Mouse (Mus musculus): ENCODE measurements around the gene Synpo2l. TPM values are rescaled to one million over a fixed set of nuclear protein-coding genes. Genes with fewer than 3 reads are reported as not detected.
"Not testable (repeated sequence)": the region's sequence is repeated elsewhere in the genome, so short reads cannot be mapped to it uniquely, and the experiment has no call there.

Gene Synpo2l
- under 1 TPM; 0.15 TPM for total RNA-seq (2021)

GRCm38 (mm10) chr14:20668154-20668810, at the start of gene Synpo2l:
Gene Synpo2l (minus strand): TSS chr14:20668354.
- no peak for DNase-seq

DNA sequence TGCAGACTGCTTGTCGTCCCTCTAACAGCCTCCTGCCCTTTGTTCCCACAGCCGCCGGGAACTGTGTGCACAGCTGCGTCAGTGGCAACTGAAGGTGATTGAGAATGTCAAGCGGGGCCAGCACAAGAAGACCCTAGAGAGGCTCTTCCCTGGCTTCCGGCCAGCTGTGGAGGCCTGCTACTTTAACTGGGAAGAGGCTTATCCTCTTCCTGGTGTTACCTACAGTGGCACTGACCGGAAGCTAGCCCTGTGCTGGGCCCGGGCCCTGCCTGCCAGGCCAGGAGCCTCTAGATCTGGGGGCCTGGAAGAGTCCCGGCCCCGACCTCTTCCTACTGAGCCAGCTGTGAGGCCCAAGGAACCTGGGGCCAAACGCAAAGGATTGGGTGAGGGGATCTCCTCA, 45.7 kb upstream of the Synpo2l start:
- DNase-seq = no peak

DNA sequence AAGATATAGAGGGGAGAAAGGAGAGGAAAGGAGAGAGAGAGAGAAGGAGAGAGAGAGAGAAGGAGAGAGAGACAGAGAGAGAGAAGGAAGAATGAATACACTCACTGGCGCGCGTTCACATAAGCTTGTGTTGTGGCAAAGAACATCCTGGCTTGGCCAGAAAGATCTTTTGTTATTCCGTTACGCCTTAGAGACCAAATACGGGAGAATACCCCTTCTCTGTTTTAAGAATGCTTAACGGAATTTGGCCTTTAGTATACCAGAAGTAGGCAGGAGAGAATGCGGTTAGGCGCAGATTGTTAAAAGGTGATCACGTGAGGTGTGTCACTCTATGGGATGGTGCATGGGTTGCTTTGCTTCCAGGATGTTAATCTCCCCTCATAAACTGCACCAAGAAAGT, 40.1 kb upstream of the Synpo2l start:
- no peak for DNase-seq

GRCm38 (mm10) chr14:20707201-20708190, 39.3 kb upstream of the Synpo2l start, which contains the start of gene Zswim8:
Gene Zswim8 (plus strand): TSS chr14:20707552.
- DNase-seq = peak; percentile 92 to 93

DNA sequence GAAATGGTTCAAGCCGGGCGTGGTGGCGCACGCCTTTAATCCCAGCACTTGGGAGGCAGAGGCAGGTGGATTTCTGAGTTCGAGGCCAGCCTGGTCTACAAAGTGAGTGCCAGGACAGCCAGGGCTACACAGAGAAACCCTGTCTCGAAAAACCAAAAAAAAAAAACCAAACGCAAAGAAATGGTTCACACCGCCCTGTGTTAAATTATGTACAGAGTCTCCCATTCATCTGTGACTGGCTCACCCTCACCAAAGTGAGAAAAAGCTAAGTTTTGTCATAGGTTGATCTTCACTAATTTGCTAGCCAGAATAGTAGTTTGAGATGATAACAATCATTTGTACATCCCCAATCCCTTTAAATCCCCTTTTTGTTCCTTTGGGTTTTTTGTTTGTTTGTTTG, 35.3 kb upstream of the Synpo2l start:
- not testable (repeated sequence) for DNase-seq

- DNase-seq = peak; percentile 91 to 92
Measured at GRCm38 (mm10) chr14:20702741-20703381, 34.7 kb upstream of the Synpo2l start, which contains the start of gene Chchd1. Gene Chchd1 (plus strand): TSS chr14:20703006.

- no peak for DNase-seq
Measured at GRCm38 (mm10) chr14:20702096-20702740, 34.1 kb upstream of the Synpo2l start.

GRCm38 (mm10) chr14:20701554-20701953, 33.4 kb upstream of the Synpo2l start:
- DNase-seq = no peak

GRCm38 (mm10) chr14:20700362-20700761, 32.2 kb upstream of the Synpo2l start:
- no peak for DNase-seq

DNA sequence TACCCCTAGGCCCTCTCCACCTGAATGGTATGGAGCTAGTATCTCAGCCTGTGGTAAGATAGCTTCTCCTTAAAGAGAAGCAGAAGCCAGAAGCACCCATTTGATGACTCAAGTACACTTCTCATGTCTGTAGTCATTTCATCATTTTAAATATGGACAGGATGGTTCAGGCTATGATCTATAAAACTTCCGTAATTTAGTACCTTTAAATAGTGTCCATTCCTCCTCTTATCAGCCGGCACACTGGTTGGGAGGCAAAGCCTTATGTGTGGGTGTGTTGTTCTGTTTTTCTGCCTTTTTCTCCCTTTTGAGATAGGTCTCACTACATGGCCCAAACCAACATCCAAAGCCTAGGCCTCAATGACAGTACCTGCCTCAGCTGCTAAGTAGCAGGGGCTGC, 30.4 kb upstream of the Synpo2l start:
- DNase-seq = no peak

- peak; percentile 42 to 58 for DNase-seq
Measured at GRCm38 (mm10) chr14:20696986-20697385, 28.8 kb upstream of the Synpo2l start.

GRCm38 (mm10) chr14:20695761-20696520, 27.8 kb upstream of the Synpo2l start:
- DNase-seq = peak in 1 of 2 experiments; percentile 27

DNA sequence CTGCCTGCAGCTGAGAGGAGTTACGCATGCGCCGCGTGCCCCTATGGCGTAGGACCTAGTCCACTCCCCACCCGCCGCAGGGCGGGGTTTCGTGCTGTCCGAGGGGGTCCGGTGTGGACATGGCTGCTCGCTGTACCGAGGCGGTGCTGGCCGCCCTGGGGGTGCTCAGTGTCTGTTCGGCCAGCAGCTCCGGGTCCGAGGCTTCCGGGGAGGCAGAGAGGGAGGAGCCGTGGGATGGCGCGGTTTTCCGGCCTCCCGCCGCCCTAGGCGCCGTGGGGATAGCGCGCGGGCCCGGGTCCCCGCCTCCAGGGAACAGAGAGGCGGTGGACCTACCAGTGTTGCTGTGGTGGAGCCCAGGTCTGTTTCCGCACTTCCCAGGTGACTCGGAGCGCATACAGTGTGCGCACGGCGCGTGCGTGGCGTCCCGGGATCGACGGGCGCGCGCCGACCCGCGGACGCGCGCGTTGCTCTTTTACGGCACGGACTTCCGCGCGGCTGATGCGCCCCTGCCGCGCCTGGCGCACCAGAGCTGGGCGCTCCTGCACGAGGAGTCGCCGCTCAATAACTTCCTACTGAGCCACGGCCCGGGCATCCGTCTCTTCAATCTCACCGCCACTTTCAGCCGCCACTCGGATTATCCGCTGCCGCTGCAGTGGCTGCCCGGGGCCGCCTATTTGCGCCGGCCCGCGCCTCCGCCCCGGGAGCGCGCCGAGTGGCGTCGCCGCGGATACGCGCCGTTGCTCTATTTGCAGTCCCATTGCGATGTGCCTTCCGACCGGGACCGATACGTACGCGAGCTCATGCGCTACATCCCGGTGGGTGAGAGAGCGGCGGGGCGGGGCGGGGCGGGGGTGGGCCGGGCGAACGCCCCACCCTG, 27.0 kb upstream of the Synpo2l start, which contains the start of gene Fut11:
TSS of gene Fut11 (plus strand) at position 85 of the 877 bp plus-strand sequence.
- DNase-seq = peak; percentile 80 to 86

DNA sequence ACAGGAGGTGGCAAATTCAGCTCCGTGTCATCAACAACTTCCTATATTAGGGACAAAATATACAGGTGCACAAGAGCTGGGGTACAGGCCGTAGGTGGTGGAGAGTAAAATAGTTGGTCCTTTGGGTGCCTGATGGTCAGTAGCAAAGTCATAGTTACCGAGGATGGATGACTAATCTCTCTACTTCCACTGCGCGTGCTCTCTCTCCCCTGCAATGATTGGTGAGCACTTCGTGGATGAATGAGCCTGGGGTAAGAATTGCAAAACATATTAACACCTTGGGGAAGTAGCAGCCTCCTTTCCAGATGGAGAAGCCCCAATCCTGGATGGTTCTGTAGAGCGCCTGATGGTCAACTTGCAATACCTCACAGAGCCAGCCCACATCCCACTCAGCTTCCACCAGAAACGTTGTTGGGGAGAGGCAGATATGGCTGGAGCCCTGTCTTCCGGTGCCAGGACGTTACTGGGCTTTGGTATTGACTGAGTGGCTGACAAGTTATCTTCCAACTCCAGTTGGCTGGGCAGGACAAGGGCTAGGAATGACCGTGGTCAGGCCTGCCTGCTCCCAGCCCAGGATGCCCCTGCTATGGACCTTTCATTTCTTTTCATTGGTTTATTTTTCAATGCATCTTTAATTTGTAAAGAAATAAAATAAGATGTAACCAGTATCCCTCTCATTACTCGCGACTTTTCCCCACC, 26.2 kb upstream of the Synpo2l start:
- DNase-seq = no peak

DNA sequence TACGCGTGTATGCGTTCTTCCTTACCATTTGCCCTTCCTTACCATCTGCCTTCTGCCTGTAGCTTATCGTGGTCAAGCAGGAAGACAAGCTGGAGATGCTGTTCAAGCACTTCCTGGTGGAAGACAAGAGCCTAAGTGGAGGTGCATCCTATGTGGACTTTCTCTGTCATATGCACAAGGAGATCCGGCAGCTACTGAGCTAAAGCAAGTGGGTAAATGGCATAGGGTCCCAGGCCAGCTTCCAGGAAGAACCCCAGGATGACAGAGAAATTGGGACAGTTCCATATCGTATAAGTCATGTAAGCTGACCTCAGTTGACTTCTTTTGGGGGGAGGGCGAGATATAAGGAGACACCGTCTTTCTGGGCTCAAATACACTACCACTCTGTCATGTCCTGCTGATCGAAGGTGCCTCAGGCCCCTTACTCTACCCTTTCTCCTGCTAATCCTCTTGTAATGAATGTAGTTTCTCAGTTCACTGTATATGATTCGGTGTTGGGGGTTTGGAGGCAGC, 25.5 kb upstream of the Synpo2l start:
- DNase-seq = no peak

DNA sequence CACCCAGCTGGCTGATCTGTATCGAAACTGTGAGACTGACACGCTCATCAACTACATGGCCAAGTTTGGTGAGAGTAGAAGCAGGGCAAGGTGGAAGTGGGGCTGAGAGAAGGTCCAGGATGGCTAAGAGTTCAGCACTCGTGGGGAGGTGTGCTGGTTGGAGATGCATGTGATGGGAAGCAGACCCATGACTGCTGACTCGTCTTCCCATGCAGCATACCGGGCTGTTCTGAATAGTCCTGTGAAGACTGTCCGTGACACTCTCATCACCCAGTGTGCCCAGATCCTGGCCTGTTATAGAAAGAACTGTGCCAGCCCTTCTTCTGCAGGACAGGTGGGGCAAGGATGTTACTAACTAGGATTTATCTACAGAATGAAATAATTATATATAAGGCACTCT, 23.6 kb upstream of the Synpo2l start:
- DNase-seq = no peak

DNA sequence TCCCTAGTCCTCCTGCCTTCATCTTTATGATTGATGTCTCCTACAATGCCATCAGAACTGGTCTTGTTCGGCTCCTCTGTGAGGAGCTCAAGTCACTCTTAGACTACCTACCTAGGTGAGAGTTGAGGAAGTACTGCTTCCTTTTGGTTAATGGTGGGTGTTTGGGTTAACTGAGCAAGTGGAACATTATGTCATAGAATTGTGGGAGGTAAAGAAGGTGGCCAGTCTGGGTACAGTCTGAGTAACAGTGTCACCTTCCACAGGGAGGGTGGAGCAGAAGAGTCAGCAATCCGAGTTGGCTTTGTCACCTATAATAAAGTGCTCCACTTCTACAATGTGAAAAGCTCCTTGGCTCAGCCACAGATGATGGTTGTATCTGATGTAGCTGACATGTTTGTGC, 20.9 kb upstream of the Synpo2l start:
- no peak for DNase-seq

DNA sequence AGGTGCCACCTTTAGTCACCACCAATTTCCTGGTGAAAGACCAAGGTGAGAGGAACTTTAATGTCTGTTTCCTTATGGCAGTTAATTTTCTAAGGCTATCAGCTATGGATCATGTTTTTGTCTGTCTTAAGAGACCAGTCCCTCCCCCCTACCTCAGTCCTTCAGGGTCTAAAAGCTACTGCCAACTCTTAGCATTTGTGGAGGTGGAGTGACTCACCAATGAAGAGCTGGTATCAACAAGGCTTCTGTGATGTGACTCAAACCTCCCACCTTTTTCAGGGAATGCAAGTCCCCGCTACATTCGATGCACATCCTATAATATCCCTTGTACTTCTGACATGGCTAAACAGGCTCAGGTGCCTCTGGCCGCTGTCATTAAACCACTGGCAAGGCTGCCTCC, 18.4 kb upstream of the Synpo2l start:
- DNase-seq = no peak

GRCm38 (mm10) chr14:20682498-20682897, 14.3 kb upstream of the Synpo2l start:
- no peak for DNase-seq

- no peak for DNase-seq
Measured at GRCm38 (mm10) chr14:20681742-20682141, 13.6 kb upstream of the Synpo2l start.
